Mouse (Mus musculus): ENCODE results near the gene Golph3.
A peak's percentile ranks its signal among the peaks of the same experiment; 100 is the strongest.

GRCm38 (mm10) chr15:12375641-12376311, 54.5 kb downstream of the Golph3 start:
- no peak for TF ChIP-seq POLR2A (IDR thresholded peaks at IDR 0.05; ENCODE audit: low read depth, low read length)
- TF ChIP-seq CTCF (IDR thresholded peaks at IDR 0.05; ENCODE audit: extremely low read depth, insufficient read depth, insufficient read length, insufficient replicate concordance): peak; percentile 60; the same call in 1 of the 2 replicates

All from spleen, adult 2 months (tissue).